Mouse (Mus musculus) effector memory CD4-positive, alpha-beta T cell, adult 5 months (primary cell): ENCODE measurements around the gene Vmn2r39. TPM values are rescaled to one million over a fixed set of nuclear protein-coding genes. Genes with fewer than 3 reads are reported as not detected.

Experiments
- polyA plus RNA-seq: library from polyadenylated mRNA; unstranded; fragments of 100-300 nt; shearing (Covaris generic); gene quantifications from one replicate; pipeline ENCODE4 v1.2.1, GENCODE M21; 2017

Vmn2r39 gene
- polyA plus RNA-seq = 0.32 TPM

DNA sequence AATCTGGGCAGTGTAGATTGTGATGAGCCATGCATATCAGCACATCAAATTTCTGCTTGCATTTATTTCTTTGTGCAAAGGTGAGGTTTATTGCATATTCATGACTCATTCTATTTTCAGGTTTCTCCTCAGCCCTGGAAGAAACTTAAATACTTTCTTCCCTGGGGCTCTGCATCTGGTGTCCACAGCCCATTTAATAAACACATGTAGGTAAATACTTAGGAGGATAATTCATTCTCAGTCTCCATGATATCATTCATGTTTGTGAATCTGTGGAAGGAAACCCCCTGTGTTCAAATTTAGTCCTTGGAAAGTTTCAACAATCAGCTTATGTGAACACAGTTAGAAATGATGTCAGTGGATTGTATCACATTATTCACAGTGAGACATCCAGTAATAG lies at the start of gene Vmn2r39:
Gene Vmn2r39, minus strand, starts transcription at position 101 of the 400 bp plus-strand sequence.

Other genes starting within 250 kb of the Vmn2r39 start
- gene Vmn2r40, start 99.4 kb downstream of the Vmn2r39 start, polyA plus RNA-seq = not detected
- not detected for gene Vmn2r38, start 67.1 kb upstream of the Vmn2r39 start, polyA plus RNA-seq
- 0.21 TPM for gene Vmn2r37, start 192.9 kb upstream of the Vmn2r39 start, polyA plus RNA-seq